8 mouse cellular contexts compared by ENCODE assay signal in the genomic region with DNA sequence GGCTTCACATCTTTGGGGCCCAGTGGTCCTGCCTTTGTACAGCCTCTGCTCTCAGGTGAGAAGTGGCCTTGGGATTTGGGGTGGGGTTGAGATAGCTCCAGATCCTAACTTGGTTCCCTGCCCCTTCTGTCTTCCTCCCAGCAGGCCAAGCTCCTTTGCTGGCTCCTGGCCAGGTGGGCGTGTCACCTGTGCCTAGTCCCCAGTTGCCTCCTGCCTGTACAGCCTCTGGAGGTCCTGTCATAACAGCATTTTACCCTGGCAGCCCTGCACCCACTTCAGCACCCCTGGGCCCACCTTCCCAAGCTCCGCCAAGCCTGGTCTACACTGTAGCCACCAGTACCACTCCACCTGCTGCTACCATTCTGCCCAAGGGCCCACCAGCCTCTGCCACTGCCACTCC. TPM values are rescaled to one million over a fixed set of nuclear protein-coding genes. Genes with fewer than 3 reads are reported as not detected.
DNase-seq lines count a peak whose midpoint lies in the region; ATAC-seq lines count a peak whose summit lies in the region.
"Had no signal": no experiment of that assay in that cellular context is flagged by ENCODE, and none has a peak within 500 bp of the region (broad histone marks: within the 10 kb centered on the region; RNA-seq: fewer than 3 reads in every experiment).

No protein-coding gene starts in this region.

- no peak overlapping the region for H3K4me3 ChIP-seq in limb, embryonic 12.5 days (replicated peaks)
- H3K4me3 ChIP-seq in limb, embryonic 10.5 days, result no peak overlapping the region
- no peak overlapping the region for H3K4me3 ChIP-seq in kidney, embryonic 15.5 days (replicated peaks)

- peaks cover 100% of the 10 kb centered on the region for H3K36me3 ChIP-seq in limb, embryonic 12.5 days
- peaks cover 100% of the 10 kb centered on the region for H3K36me3 ChIP-seq in limb, embryonic 10.5 days
- peaks cover 97% of the 10 kb centered on the region for H3K36me3 ChIP-seq in kidney, embryonic 15.5 days

- no peak for ATAC-seq in limb, embryonic 12.5 days (ENCODE audit: insufficient number of reproducible peaks, insufficient read depth, low FRiP score, low TSS enrichment, low read depth)
- ATAC-seq in kidney, embryonic 15.5 days (replicated peaks; ENCODE audit: low FRiP score), result no peak
- ATAC-seq in frontal cortex, adult (ENCODE audit: low TSS enrichment), result no peak

- DNase-seq in limb, embryonic 10.5 days (ENCODE audit: low spot score), result no peak
- peak; percentile 73 for DNase-seq in R1 (ENCODE audit: low read depth, low spot score)
- DNase-seq in cerebellum, postnatal 14 days, result peak; percentile 63 to 76
- no peak for DNase-seq in T-cell, adult 2 months (ENCODE audit: low spot score)

- H3K9me3 ChIP-seq in limb, embryonic 12.5 days, result peaks cover 10% of the 10 kb centered on the region; the same call in 1 of the 2 replicates
- H3K9me3 ChIP-seq in limb, embryonic 10.5 days (replicated peaks), result no peaks in the 10 kb centered on the region
- no peaks in the 10 kb centered on the region for H3K9me3 ChIP-seq in kidney, embryonic 15.5 days (replicated peaks)

- H3K9ac ChIP-seq in limb, embryonic 12.5 days (replicated peaks), result no peak overlapping the region
- H3K9ac ChIP-seq in kidney, embryonic 15.5 days, result no peak overlapping the region

- H3K4me2 ChIP-seq in limb, embryonic 12.5 days, result no peak overlapping the region
- H3K4me2 ChIP-seq in kidney, embryonic 15.5 days, result no peak overlapping the region

- H3K4me1 ChIP-seq in limb, embryonic 12.5 days (replicated peaks), result peaks cover under 1% of the 10 kb centered on the region
- 0 out of 2 replicates have a peak, but pooled peaks cover 9% of the 10 kb centered on the region for H3K4me1 ChIP-seq in limb, embryonic 10.5 days
- peaks cover 22% of the 10 kb centered on the region for H3K4me1 ChIP-seq in kidney, embryonic 15.5 days

- 93% methylated on average over 2 of the region's 2 CpGs for WGBS in limb, embryonic 12.5 days
- 94% methylated on average over 2 of the region's 2 CpGs for WGBS in limb, embryonic 10.5 days
- WGBS in kidney, embryonic 15.5 days, result 83% methylated on average over 2 of the region's 2 CpGs

- H3K27me3 ChIP-seq in limb, embryonic 12.5 days, result no peaks in the 10 kb centered on the region
- no peaks in the 10 kb centered on the region for H3K27me3 ChIP-seq in limb, embryonic 10.5 days (ENCODE audit: low read depth, poor library complexity, severe bottlenecking)
- no peaks in the 10 kb centered on the region for H3K27me3 ChIP-seq in kidney, embryonic 15.5 days

- peak overlapping the region; percentile 41; the same call in 1 of the 2 replicates for H3K27ac ChIP-seq in limb, embryonic 12.5 days
- no peak overlapping the region for H3K27ac ChIP-seq in limb, embryonic 10.5 days
- 0 out of 2 replicates have a peak overlapping the region, but pooled peaks have one; percentile 2 for H3K27ac ChIP-seq in kidney, embryonic 15.5 days

RNA-seq across cellular contexts. Expression of gene Pafah1b3, which starts 6.9 kb away (rescaled TPM):
- polyA plus RNA-seq in limb, embryonic 12.5 days (2016; fragmentation: Nextera tagmentation; extraction: Ambion mirVana), result 288 and 295 TPM in 2 replicates
- polyA plus RNA-seq in limb, embryonic 10.5 days (2016; fragmentation: Nextera tagmentation; extraction: Ambion mirVana), result 224 and 248 TPM in 2 replicates
- 181 and 191 TPM in 2 replicates for polyA plus RNA-seq in kidney, embryonic 15.5 days (2015; fragmentation: Nextera tagmentation; extraction: Ambion mirVana)

RNA-seq across cellular contexts. Expression of gene Prr19, which starts 10.3 kb away (rescaled TPM):
- 0.66 and 0.86 TPM in 2 replicates for polyA plus RNA-seq in limb, embryonic 12.5 days (2016; fragmentation: Nextera tagmentation; extraction: Ambion mirVana)
- polyA plus RNA-seq in limb, embryonic 10.5 days (2016; fragmentation: Nextera tagmentation; extraction: Ambion mirVana), result 1.1 and 1.3 TPM in 2 replicates
- polyA plus RNA-seq in kidney, embryonic 15.5 days (2015; fragmentation: Nextera tagmentation; extraction: Ambion mirVana), result 0.90 and 1.0 TPM in 2 replicates
- polyA plus RNA-seq: large intestine, adult 2 months had no signal

RNA-seq across cellular contexts. Expression of gene Tmem145, which starts 15.0 kb away (rescaled TPM):
- polyA plus RNA-seq in limb, embryonic 12.5 days (2016; fragmentation: Nextera tagmentation; extraction: Ambion mirVana), result 1.1 and 1.3 TPM in 2 replicates
- polyA plus RNA-seq in limb, embryonic 10.5 days (2016; fragmentation: Nextera tagmentation; extraction: Ambion mirVana), result 0.14 and 0.38 TPM in 2 replicates
- polyA plus RNA-seq in kidney, embryonic 15.5 days (2015; fragmentation: Nextera tagmentation; extraction: Ambion mirVana), result 0.68 and 0.87 TPM in 2 replicates

RNA-seq across cellular contexts. Expression of gene Cic, which starts 23.4 kb away (rescaled TPM):
- 34.9 and 38.7 TPM in 2 replicates for polyA plus RNA-seq in limb, embryonic 12.5 days (2016; fragmentation: Nextera tagmentation; extraction: Ambion mirVana)
- polyA plus RNA-seq in limb, embryonic 10.5 days (2016; fragmentation: Nextera tagmentation; extraction: Ambion mirVana), result 21.4 and 25.2 TPM in 2 replicates
- 28.2 and 32.4 TPM in 2 replicates for polyA plus RNA-seq in kidney, embryonic 15.5 days (2015; fragmentation: Nextera tagmentation; extraction: Ambion mirVana)

RNA-seq across cellular contexts. Expression of gene Megf8, which starts 26.1 kb away (rescaled TPM):
- polyA plus RNA-seq in limb, embryonic 12.5 days (2016; fragmentation: Nextera tagmentation; extraction: Ambion mirVana), result 21.6 and 21.7 TPM in 2 replicates
- polyA plus RNA-seq in limb, embryonic 10.5 days (2016; fragmentation: Nextera tagmentation; extraction: Ambion mirVana), result 17.6 and 22.2 TPM in 2 replicates
- 13.3 and 16.4 TPM in 2 replicates for polyA plus RNA-seq in kidney, embryonic 15.5 days (2015; fragmentation: Nextera tagmentation; extraction: Ambion mirVana)

Comparison
In these comparisons a context has a peak if more than half of its experiments do, and no peak if none do; other contexts are left out.
1. DNase-seq: peak in R1 (single experiment) and cerebellum, postnatal 14 days (2 of 2); none in limb, embryonic 10.5 days (single experiment) and T-cell, adult 2 months (single experiment).